ENCODE assay signal across 8 mouse cellular contexts in genomic region chr5:31219070-31219469, GRCm38 (mm10). TPM values are rescaled to one million over a fixed set of nuclear protein-coding genes. Genes with fewer than 3 reads are reported as not detected.
A peak's percentile ranks its signal among the peaks of the same experiment; 100 is the strongest.
DNase-seq lines count a peak whose midpoint lies in the region; ATAC-seq and TF ChIP-seq lines count a peak whose summit lies in the region.

No protein-coding gene starts in this region.

- H3K27me3 ChIP-seq in CH12.LX (replicated peaks) = no peaks in the 10 kb centered on the region
- H3K27me3 ChIP-seq in neural tube, embryonic 14.5 days (ENCODE audit: control insufficient read depth, insufficient read depth, low read length) = no peaks in the 10 kb centered on the region

- peaks cover 58% of the 10 kb centered on the region for H3K79me2 ChIP-seq in CH12.LX (replicated peaks; ENCODE audit: control insufficient read depth, extremely low read depth, insufficient read depth, poor library complexity, severe bottlenecking)

- no peak overlapping the region for H3K27ac ChIP-seq in CH12.LX (ENCODE audit: insufficient read depth, low read depth)
- no peak overlapping the region for H3K27ac ChIP-seq in embryonic fibroblast, embryonic 13.5 days (ENCODE audit: insufficient read depth, low read length)
- H3K27ac ChIP-seq in neural tube, embryonic 14.5 days (ENCODE audit: low read depth, low read length) = no peak overlapping the region

- peak overlapping the region; percentile 75; the same call in 1 of the 2 replicates for H3K9ac ChIP-seq in CH12.LX (ENCODE audit: insufficient read depth, low read depth)
- no peak overlapping the region for H3K9ac ChIP-seq in neural tube, embryonic 14.5 days (replicated peaks; ENCODE audit: low read depth, low read length)

- peaks cover 0 to 30% of the 10 kb centered on the region in 2 experiments; a peak in 2 of 4 replicates for H3K4me1 ChIP-seq in CH12.LX (ENCODE audit: control insufficient read depth in 1 of 2, insufficient read depth in 2 of 2)
- no peaks in the 10 kb centered on the region for H3K4me1 ChIP-seq in embryonic fibroblast, embryonic 13.5 days (ENCODE audit: control insufficient read depth, insufficient read depth, low read length)
- peaks cover 7% of the 10 kb centered on the region; the same call in 1 of the 2 replicates for H3K4me1 ChIP-seq in neural tube, embryonic 14.5 days (ENCODE audit: control insufficient read depth, insufficient read depth, low read length)

- no peaks in the 10 kb centered on the region for H3K9me3 ChIP-seq in CH12.LX (replicated peaks; ENCODE audit: low read length)
- H3K9me3 ChIP-seq in neural tube, embryonic 14.5 days (ENCODE audit: control insufficient read depth, low read length) = no peaks in the 10 kb centered on the region

- no peak for ATAC-seq in neural tube, embryonic 14.5 days (ENCODE audit: low read depth)

- peak overlapping the region; percentile 42 to 93 (median 57) for H3K4me3 ChIP-seq in CH12.LX (replicated peaks in 1 of 3; ENCODE audit: low read depth in 2 of 3, low read length in 2 of 3, poor library complexity in 1 of 3)
- H3K4me3 ChIP-seq in embryonic fibroblast, embryonic 13.5 days (ENCODE audit: insufficient read depth, low read length) = peak overlapping the region; percentile 30
- peak overlapping the region; percentile 85 for H3K4me3 ChIP-seq in neural tube, embryonic 14.5 days (ENCODE audit: low read depth, low read length)

- H3K4me2 ChIP-seq in CH12.LX (ENCODE audit: insufficient read depth, low read depth, poor library complexity, severe bottlenecking) = peak overlapping the region; percentile 86
- peak overlapping the region; percentile 42 for H3K4me2 ChIP-seq in neural tube, embryonic 14.5 days (ENCODE audit: low read depth, low read length)

- TF ChIP-seq POLR2A in CH12.LX (IDR thresholded peaks at IDR 0.05; ENCODE audit: low read depth, low read length) = no peak
- no peak for TF ChIP-seq POLR2A in embryonic fibroblast, embryonic 13.5 days (IDR thresholded peaks at IDR 0.05; ENCODE audit: low read depth, low read length)

- peak in 1 of 2 experiments; percentile 24; a peak in 2 of 4 replicates for TF ChIP-seq CTCF in CH12.LX (conservative IDR thresholded peaks at IDR 0.05 in 1 of 2, IDR thresholded peaks at IDR 0.05 in 1 of 2; ENCODE audit: low read depth in 2 of 2, low read length in 2 of 2)
- no peak for TF ChIP-seq CTCF in embryonic fibroblast, embryonic 13.5 days (IDR thresholded peaks at IDR 0.05; ENCODE audit: borderline replicate concordance, insufficient read depth, low read length)

- DNase-seq in cerebellum, adult 9-10 months = peak; percentile 32
- no peak for DNase-seq in cerebellum, postnatal 36 days
- no peak for DNase-seq in CH12.LX (ENCODE audit: extremely low read depth)
- DNase-seq in kidney, postnatal 4 days = peak; percentile 30 to 41
- DNase-seq in gastrocnemius, postnatal 10 days = no peak
- DNase-seq in right cerebral cortex, postnatal 36 days (ENCODE audit: low spot score in 2 of 2) = no peak

- no peak for TF ChIP-seq EP300 in CH12.LX (IDR thresholded peaks at IDR 0.05; ENCODE audit: low read length)

- in situ Hi-C loops in CH12.LX (cut with MboI; ENCODE audit: low pct_ligation_motif_present, low pct_unique_long_range_greater_than_20kb, low sequenced_read_pairs) = no loop called here

- no peak; the same call in 1 of the 2 replicates for TF ChIP-seq RAD21 in CH12.LX (IDR thresholded peaks at IDR 0.05; ENCODE audit: low read depth, low read length)

- 5% methylated on average over 2 of the region's 2 CpGs for WGBS in neural tube, embryonic 14.5 days

- H3K36me3 ChIP-seq in CH12.LX (replicated peaks in 1 of 2; ENCODE audit: control insufficient read depth in 1 of 2, insufficient read depth in 1 of 2, low read length in 1 of 2) = peaks cover 0 to 19% of the 10 kb centered on the region in 2 experiments
- no peaks in the 10 kb centered on the region for H3K36me3 ChIP-seq in neural tube, embryonic 14.5 days (ENCODE audit: control insufficient read depth, insufficient read depth, low read length)

- dilution Hi-C loops in CH12.LX (cut with MboI; ENCODE audit: extremely low pct_ligation_motif_present, extremely low pct_unique_long_range_greater_than_20kb, low sequenced_read_pairs) = no loop called here

TF ChIP-seq in CH12.LX, 34 proteins besides CTCF, POLR2A, EP300 and RAD21:
- TF ChIP-seq NELFE (IDR thresholded peaks at IDR 0.05; ENCODE audit: low read depth, low read length) = no peak
- no peak for TF ChIP-seq MAX (IDR thresholded peaks at IDR 0.05; ENCODE audit: low read length)
- TF ChIP-seq ZNF384 (IDR thresholded peaks at IDR 0.05; ENCODE audit: low read depth, low read length) = peak; percentile 98
- no peak for TF ChIP-seq ZC3H11A (IDR thresholded peaks at IDR 0.05; ENCODE audit: low read depth, low read length)
- TF ChIP-seq E2F4 (IDR thresholded peaks at IDR 0.05; ENCODE audit: insufficient replicate concordance, low read depth, low read length) = no peak
- 0 out of 2 replicates have a peak, but pooled peaks have one; percentile 22 for TF ChIP-seq UBTF (IDR thresholded peaks at IDR 0.05; ENCODE audit: low read depth, low read length)
- TF ChIP-seq HCFC1 (IDR thresholded peaks at IDR 0.05; ENCODE audit: low read depth, low read length) = 0 out of 2 replicates have a peak, but pooled peaks have one; percentile 4
- no peak; the same call in none of the 2 replicates for TF ChIP-seq SIN3A (IDR thresholded peaks at IDR 0.05; ENCODE audit: low read length)
- no peak for TF ChIP-seq POLR2AphosphoS2 (IDR thresholded peaks at IDR 0.05; ENCODE audit: low read depth, low read length)
- no peak for TF ChIP-seq PAX5 (IDR thresholded peaks at IDR 0.05; ENCODE audit: low read length)
TF ChIP-seq in CH12.LX: peak in this region for 3.

RNA-seq across cellular contexts. Expression of gene Ppm1g, which starts 1.4 kb away (rescaled TPM):
- 182 and 225 TPM in 2 replicates for total RNA-seq in CH12.LX (2012; rRNA removed)
- 96.9 and 97.8 TPM in 2 replicates for total RNA-seq in CH12.LX (2014; rRNA removed)
- polyA plus RNA-seq in CH12.LX (2012; ENCODE audit: insufficient read length, low read depth) = 366 and 383 TPM in 2 replicates
- polyA plus RNA-seq in embryonic fibroblast, embryonic 13.5 days (2011; ENCODE audit: insufficient read length, low read depth, missing spikeins) = 131 and 132 TPM in 2 replicates
- polyA plus RNA-seq in neural tube, embryonic 14.5 days (2014; fragmentation: Nextera tagmentation; extraction: Ambion mirVana) = 155 and 159 TPM in 2 replicates
- 10 to 100 TPM; 41.7 to 43.9 TPM for total RNA-seq in gastrocnemius, postnatal 10 days (2021)

RNA-seq across cellular contexts. Expression of gene Zfp513, which starts 17.0 kb away (rescaled TPM):
- 6.9 and 7.4 TPM in 2 replicates for total RNA-seq in CH12.LX (2012; rRNA removed)
- total RNA-seq in CH12.LX (2014; rRNA removed) = 2.4 and 3.6 TPM in 2 replicates
- 10.2 and 12.8 TPM in 2 replicates for polyA plus RNA-seq in CH12.LX (2012; ENCODE audit: insufficient read length, low read depth)
- 18.6 and 20.3 TPM in 2 replicates for polyA plus RNA-seq in embryonic fibroblast, embryonic 13.5 days (2011; ENCODE audit: insufficient read length, low read depth, missing spikeins)
- polyA plus RNA-seq in neural tube, embryonic 14.5 days (2014; fragmentation: Nextera tagmentation; extraction: Ambion mirVana) = 7.4 and 9.3 TPM in 2 replicates
- 10 to 100 TPM in 1 of 2 experiments, 1 to 10 TPM in 1; 8.2 to 12.1 TPM for total RNA-seq in gastrocnemius, postnatal 10 days (2021)

RNA-seq across cellular contexts. Expression of gene Nrbp1, which starts 21.6 kb away (rescaled TPM):
- 36.6 and 40.4 TPM in 2 replicates for total RNA-seq in CH12.LX (2012; rRNA removed)
- total RNA-seq in CH12.LX (2014; rRNA removed) = 40.5 and 41.5 TPM in 2 replicates
- 34.5 and 36.1 TPM in 2 replicates for polyA plus RNA-seq in CH12.LX (2012; ENCODE audit: insufficient read length, low read depth)
- 93.5 and 115 TPM in 2 replicates for polyA plus RNA-seq in embryonic fibroblast, embryonic 13.5 days (2011; ENCODE audit: insufficient read length, low read depth, missing spikeins)
- 157 and 161 TPM in 2 replicates for polyA plus RNA-seq in neural tube, embryonic 14.5 days (2014; fragmentation: Nextera tagmentation; extraction: Ambion mirVana)
- 10 to 100 TPM; 74.7 to 76.3 TPM for total RNA-seq in gastrocnemius, postnatal 10 days (2021)

RNA-seq across cellular contexts. Expression of gene Gm9970, which starts 22.0 kb away (rescaled TPM):
- total RNA-seq in CH12.LX (2012; rRNA removed) (not detected in 2 replicates), CH12.LX (2014; rRNA removed) (not detected in 2 replicates)
- polyA plus RNA-seq in CH12.LX (2012; ENCODE audit: insufficient read length, low read depth) = not detected in 2 replicates
- not detected in 2 replicates for polyA plus RNA-seq in embryonic fibroblast, embryonic 13.5 days (2011; ENCODE audit: insufficient read length, low read depth, missing spikeins)
- polyA plus RNA-seq in neural tube, embryonic 14.5 days (2014; fragmentation: Nextera tagmentation; extraction: Ambion mirVana) = 0.54 and 1.4 TPM in 2 replicates
- not detected for total RNA-seq in gastrocnemius, postnatal 10 days (2021)

RNA-seq across cellular contexts. Expression of gene Eif2b4, which starts 25.8 kb away (rescaled TPM):
- total RNA-seq in CH12.LX (2012; rRNA removed) (56.8 and 75.0 TPM in 2 replicates), CH12.LX (2014; rRNA removed) (26.8 and 29.0 TPM in 2 replicates)
- polyA plus RNA-seq in CH12.LX (2012; ENCODE audit: insufficient read length, low read depth) = 99.5 and 106 TPM in 2 replicates
- polyA plus RNA-seq in embryonic fibroblast, embryonic 13.5 days (2011; ENCODE audit: insufficient read length, low read depth, missing spikeins) = 19.8 and 21.6 TPM in 2 replicates
- 78.6 and 79.0 TPM in 2 replicates for polyA plus RNA-seq in neural tube, embryonic 14.5 days (2014; fragmentation: Nextera tagmentation; extraction: Ambion mirVana)
- total RNA-seq in gastrocnemius, postnatal 10 days (2021) = 10 to 100 TPM; 47.9 to 49.8 TPM

Comparison
In these comparisons a context has a peak if more than half of its experiments do, and no peak if none do; other contexts are left out.
1. DNase-seq: peak in cerebellum, adult 9-10 months (single experiment) and kidney, postnatal 4 days (2 of 2); none in cerebellum, postnatal 36 days (0 of 2), CH12.LX (single experiment), gastrocnemius, postnatal 10 days (single experiment) and right cerebral cortex, postnatal 36 days (0 of 2).
2. H3K4me3 ChIP-seq: peak in every context shown above with its lines; median percentile 85 in neural tube, embryonic 14.5 days; 57 in CH12.LX; 30 in embryonic fibroblast, embryonic 13.5 days.